Mouse (Mus musculus) embryonic facial prominence, embryonic 15.5 days (tissue): ENCODE results near the gene Gm4181. TPM values are rescaled to one million over a fixed set of nuclear protein-coding genes. Genes with fewer than 3 reads are reported as not detected.
"Not testable (repeated sequence)": the region's sequence is repeated elsewhere in the genome, so short reads cannot be mapped to it uniquely, and the experiment has no call there.

ENCODE experiments used
- ATAC-seq: fragments of 200-750 bp; cut with Nextera tagmentation; 2 replicates; pipeline ENCODE4 v1.8.0; 2017; ENCODE audit warnings: low read depth, moderate TSS enrichment; ENCODE audit not compliant: insufficient number of reproducible peaks, low FRiP score, low TSS enrichment
- H3K27ac ChIP-seq: fragments of 300-500 bp; sonication (generic); replicated peaks from 2 replicates; pipeline ENCODE4 v1.5.1; 2015; ENCODE audit warnings: mild to moderate bottlenecking, inconsistent platforms
- H3K27me3 ChIP-seq: fragments of 300-500 bp; sonication (generic); 2 replicates; pipeline ENCODE4 v1.6.1; 2015; ENCODE audit warnings: inconsistent platforms
- H3K36me3 ChIP-seq: fragments of 300-500 bp; sonication (generic); 2 replicates; pipeline ENCODE4 v1.6.1; 2015; ENCODE audit warnings: mild to moderate bottlenecking, inconsistent platforms
- H3K4me1 ChIP-seq: fragments of 300-500 bp; sonication (generic); 2 replicates; pipeline ENCODE4 v1.6.1; 2015; ENCODE audit warnings: inconsistent platforms
- H3K4me2 ChIP-seq: fragments of 300-500 bp; sonication (generic); replicated peaks from 2 replicates; pipeline ENCODE4 v1.6.1; 2015; ENCODE audit warnings: mild to moderate bottlenecking, inconsistent platforms
- H3K4me3 ChIP-seq: fragments of 300-500 bp; sonication (generic); replicated peaks from 2 replicates; pipeline ENCODE4 v1.5.1; 2015; ENCODE audit warnings: mild to moderate bottlenecking, inconsistent platforms
- H3K9ac ChIP-seq: fragments of 300-500 bp; sonication (generic); 2 replicates; pipeline ENCODE4 v1.6.1; 2015; ENCODE audit warnings: inconsistent platforms
- H3K9me3 ChIP-seq: fragments of 300-500 bp; sonication (generic); replicated peaks from 2 replicates; pipeline ENCODE4 v1.6.1; 2016; ENCODE audit warnings: inconsistent platforms
- WGBS: fragments of 180-500 bp; shearing (Covaris S2); methylation state at CpG from one replicate; pipeline ENCODE4 v1.1.7; 2015; 5-methylcytosine and 5-hydroxymethylcytosine counted together
- polyA plus RNA-seq: library from polyadenylated mRNA; unstranded; fragments of >200 nt; fragmentation: Nextera tagmentation; extraction: Ambion mirVana; gene quantifications from 2 replicates; pipeline ENCODE4 v1.2.1, GENCODE M21; 2015

Gene Gm4181
- not detected in 2 replicates for polyA plus RNA-seq

DNA sequence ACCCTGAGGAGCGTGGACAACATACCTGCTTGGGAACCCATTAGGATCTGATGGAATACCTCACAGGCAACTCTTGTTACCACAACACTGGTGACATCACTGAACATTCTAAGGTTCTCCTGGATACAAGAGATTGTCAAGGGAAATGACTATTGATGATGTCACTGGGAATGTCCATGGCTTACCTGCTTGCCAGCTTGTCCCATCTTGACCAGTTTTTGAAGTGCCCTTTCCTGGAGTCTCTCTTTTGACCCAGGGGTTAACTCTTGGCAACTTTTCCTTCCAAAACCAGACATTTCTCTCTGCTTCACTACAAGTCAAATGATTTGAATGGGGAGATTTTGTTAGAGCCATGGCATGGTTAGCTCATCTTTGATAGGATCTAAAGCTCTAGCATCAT lies at the start of gene Gm4181:
Gene Gm4181 (minus strand): TSS at position 101 of the 400 bp plus-strand sequence.
- ATAC-seq, H3K4me1 ChIP-seq, H3K36me3 ChIP-seq, H3K27me3 ChIP-seq, H3K9me3 ChIP-seq, H3K9ac ChIP-seq, H3K4me3 ChIP-seq, H3K4me2 ChIP-seq, H3K27ac ChIP-seq: not testable (repeated sequence)
- 88% methylated on average over 1 of the region's 1 CpGs for WGBS

DNA sequence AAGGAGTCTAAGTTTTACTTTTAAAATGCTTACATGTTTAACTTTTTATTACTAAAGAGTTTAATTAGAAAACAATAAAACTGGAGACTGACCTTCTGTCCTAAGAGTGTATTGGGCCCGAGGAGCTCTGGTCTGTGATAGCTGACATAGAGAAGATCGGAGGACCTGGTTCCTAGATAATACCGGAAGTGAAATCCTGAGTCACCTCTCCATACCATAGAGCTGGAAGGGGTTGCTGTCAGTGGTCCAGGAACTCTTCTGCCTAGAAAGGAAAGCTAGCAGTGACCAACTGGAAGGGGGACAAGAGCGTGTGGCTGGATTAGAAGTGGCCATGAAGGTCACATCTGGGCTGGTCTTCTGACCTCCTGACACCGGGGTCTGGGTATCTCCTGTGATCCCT lies 41.8 kb upstream of the Gm4181 start:
- Histone ChIP-seq H3K4me1 (no peaks in the 10 kb centered on the region), H3K27ac (no peak overlapping the region), H3K4me2 (no peak overlapping the region), H3K27me3 (no peaks in the 10 kb centered on the region), H3K4me3 (no peak overlapping the region), H3K9me3 (no peaks in the 10 kb centered on the region), H3K9ac (no peak overlapping the region), H3K36me3 (no peaks in the 10 kb centered on the region)
- ATAC-seq: no peak
- 86% methylated on average over 5 of the region's 5 CpGs for WGBS

DNA sequence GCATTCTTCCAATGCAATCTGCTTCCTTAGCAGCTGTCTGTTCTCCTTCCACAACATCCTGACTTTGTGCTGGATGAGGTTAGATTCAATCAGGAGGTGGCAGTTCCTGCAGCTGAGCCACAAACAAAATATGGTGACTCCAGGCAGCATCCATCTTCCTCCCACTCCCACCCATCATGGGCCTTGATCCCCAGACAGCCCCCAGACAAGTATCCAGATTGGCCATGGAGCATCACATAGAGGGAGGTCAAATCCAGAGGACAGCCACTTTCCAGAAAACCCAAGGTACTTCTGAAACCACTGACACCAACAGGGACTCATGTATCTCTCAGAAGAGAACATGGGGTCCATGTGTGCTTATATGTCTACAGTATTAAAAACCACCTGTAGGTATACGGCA lies 3.0 kb downstream of the Gm4181 start:
- H3K27ac ChIP-seq, H3K27me3 ChIP-seq, H3K4me1 ChIP-seq, ATAC-seq, H3K9me3 ChIP-seq, H3K4me3 ChIP-seq, H3K36me3 ChIP-seq, H3K4me2 ChIP-seq, H3K9ac ChIP-seq: not testable (repeated sequence)
- WGBS: 96% methylated on average over 1 of the region's 1 CpGs

DNA sequence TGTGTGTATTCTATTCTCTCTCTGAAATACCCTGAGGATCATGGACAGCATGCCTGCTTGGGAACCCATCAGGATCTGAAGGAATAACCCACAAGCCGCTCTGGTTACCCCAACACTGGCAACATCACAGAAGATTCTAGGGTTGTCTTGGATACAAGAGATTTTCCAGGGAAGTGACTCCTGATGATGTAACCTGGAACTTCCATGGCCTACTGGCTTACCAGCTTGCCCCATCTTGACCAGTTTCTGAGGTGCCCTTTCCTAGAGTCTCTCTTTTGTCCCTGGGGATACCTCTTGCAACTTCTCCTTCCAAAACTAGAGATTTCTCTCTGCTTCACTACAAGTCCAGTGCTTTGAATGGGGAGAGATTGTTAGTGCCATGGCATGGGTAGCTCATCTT lies 24.3 kb downstream of the Gm4181 start, which contains the start of gene Gm17078:
Gene Gm17078 (minus strand): TSS at position 101 of the 400 bp plus-strand sequence.
- no peaks in the 10 kb centered on the region for H3K27me3 ChIP-seq
- 80% methylated on average over 1 of the region's 1 CpGs for WGBS
- ATAC-seq: no peak
- H3K4me1 ChIP-seq: no peaks in the 10 kb centered on the region
- H3K27ac ChIP-seq: no peak within 1 kb of the TSS
- no peak within 1 kb of the TSS for H3K4me2 ChIP-seq
- H3K36me3 ChIP-seq: no peaks in the 10 kb centered on the region
- H3K4me3 ChIP-seq: no peak within 1 kb of the TSS
- no peak within 1 kb of the TSS for H3K9ac ChIP-seq
- H3K9me3 ChIP-seq: no peaks in the 10 kb centered on the region

DNA sequence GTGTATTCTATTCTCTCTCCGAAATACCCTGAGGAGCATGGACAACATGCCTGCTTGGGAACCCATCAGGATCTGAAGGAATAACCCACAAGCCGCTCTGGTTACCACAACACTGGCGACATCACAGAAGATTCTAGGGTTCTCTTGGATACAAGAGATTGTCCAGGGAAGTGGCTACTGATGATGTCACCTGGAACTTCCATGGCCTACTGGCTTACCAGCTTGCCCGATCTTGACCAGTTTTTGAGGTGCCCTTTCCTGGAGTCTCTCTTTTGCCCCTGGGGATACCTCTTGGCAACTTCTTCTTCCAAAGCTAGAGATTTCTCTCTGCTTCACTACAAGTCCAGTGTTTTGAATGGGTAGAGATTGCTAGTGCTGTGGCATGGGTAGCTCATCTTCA lies 43.4 kb downstream of the Gm4181 start, which contains the start of gene Gm17174:
Gene Gm17174 (minus strand): TSS at position 101 of the 400 bp plus-strand sequence.
- not testable (repeated sequence) for H3K9ac ChIP-seq, H3K27me3 ChIP-seq, H3K27ac ChIP-seq, H3K4me2 ChIP-seq, H3K4me3 ChIP-seq, ATAC-seq, H3K36me3 ChIP-seq, H3K9me3 ChIP-seq, H3K4me1 ChIP-seq
- WGBS: 93% methylated on average over 4 of the region's 4 CpGs

Other genes with a start within 250 kb of the Gm4181 start
- not detected in 2 replicates for gene Vmn2r88, start 224.8 kb downstream of the Gm4181 start, polyA plus RNA-seq
- not detected in 2 replicates for gene Vmn2r89, start 183.8 kb downstream of the Gm4181 start, polyA plus RNA-seq
- gene Gm5622, start 82.9 kb downstream of the Gm4181 start, polyA plus RNA-seq: not detected in 2 replicates
- gene Gm17175, start 61.6 kb downstream of the Gm4181 start, polyA plus RNA-seq: not detected in 2 replicates
- gene Gm17174, start 43.5 kb downstream of the Gm4181 start, polyA plus RNA-seq: not detected in 2 replicates
- not detected in 2 replicates for gene Gm17078, start 24.4 kb downstream of the Gm4181 start, polyA plus RNA-seq
- gene Gm17079, start 59.8 kb upstream of the Gm4181 start, polyA plus RNA-seq: not detected in 2 replicates
- not detected in 2 replicates for gene Gm5800, start 81.5 kb upstream of the Gm4181 start, polyA plus RNA-seq
- not detected in 2 replicates for gene Ang4, start 137.9 kb upstream of the Gm4181 start, polyA plus RNA-seq
- gene AY358078, start 164.4 kb upstream of the Gm4181 start, polyA plus RNA-seq: not detected in 2 replicates
- gene Ear6, start 218.0 kb upstream of the Gm4181 start, polyA plus RNA-seq: not detected in 2 replicates
- gene Mettl17, start 249.2 kb upstream of the Gm4181 start, polyA plus RNA-seq: 44.1 and 50.7 TPM in 2 replicates